Mouse (Mus musculus) embryonic fibroblast, embryonic 13.5 days (primary cell): ENCODE data around the gene Pold2.

Experiments used
- CTCF ChIP-seq: IDR thresholded peaks from 2 replicates; pipeline ENCODE4 v1.5.1; 2011; ENCODE audit warnings: mild to moderate bottlenecking, control low read depth, low read length, moderate library complexity, borderline replicate concordance; ENCODE audit not compliant: insufficient read depth
- POLR2A ChIP-seq: IDR thresholded peaks from 2 replicates; pipeline ENCODE4 v1.6.1; 2011; ENCODE audit warnings: low read depth, mild to moderate bottlenecking, control low read depth, low read length, moderate library complexity

GRCm38 (mm10) chr11:5882518-5882917 lies 4.4 kb upstream of the Pold2 start:
- TF ChIP-seq CTCF (no peak), POLR2A (no peak)
